Mouse (Mus musculus): ENCODE data around the gene Prss16. TPM values are rescaled to one million over a fixed set of nuclear protein-coding genes. Genes with fewer than 3 reads are reported as not detected.
"Not testable (repeated sequence)": the region's sequence is repeated elsewhere in the genome, so short reads cannot be mapped to it uniquely, and the experiment has no call there.

The Prss16 gene
- polyA plus RNA-seq, 1 experiment from 2014 or later = 10.0 TPM

GRCm38 (mm10) chr13:22037415-22037814 lies 27.9 kb upstream of the Prss16 start:
- WGBS = 54% methylated on average over 2 of the region's 2 CpGs
- Histone ChIP-seq H3K4me1 (replicated peaks; ENCODE audit: control insufficient read depth, insufficient read depth, low read length) (peaks cover 29% of the 10 kb centered on the region), H3K4me3 (ENCODE audit: low read length) (no peak overlapping the region), H3K36me3 (ENCODE audit: control insufficient read depth, insufficient read depth, low read length) (no peaks in the 10 kb centered on the region), H3K27ac (ENCODE audit: low read length) (peak overlapping the region; percentile 30; the same call in 1 of the 2 replicates), H3K9me3 (ENCODE audit: control insufficient read depth, low read length) (no peaks in the 10 kb centered on the region), H3K4me2 (ENCODE audit: low read depth, low read length) (no peak overlapping the region), H3K27me3 (ENCODE audit: control insufficient read depth, insufficient read depth, low read depth, low read length) (no peaks in the 10 kb centered on the region), H3K9ac (ENCODE audit: low read length) (no peak overlapping the region; the same call in 1 of the 2 replicates)
- ATAC-seq (ENCODE audit: low read depth) = no peak

DNA sequence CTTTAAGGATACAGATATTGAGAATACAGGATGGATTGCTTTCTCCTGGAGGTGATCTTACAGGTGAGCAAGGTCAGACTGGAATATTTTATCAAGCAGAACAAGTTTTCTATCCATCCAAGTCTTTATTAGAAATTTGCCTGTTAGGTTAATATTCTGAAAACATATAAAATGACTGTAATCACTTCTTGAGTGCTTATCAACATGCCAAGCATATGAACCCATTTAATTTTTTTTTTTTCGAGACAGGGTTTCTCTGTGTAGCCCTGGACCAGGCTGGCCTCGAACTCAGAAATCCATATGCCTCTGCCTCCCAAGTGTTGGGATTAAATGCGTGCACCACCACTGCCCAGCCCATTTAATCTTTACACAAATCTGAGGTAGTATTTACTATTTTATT lies 27.4 kb upstream of the Prss16 start:
- no peaks in the 10 kb centered on the region for H3K9me3 ChIP-seq (ENCODE audit: control insufficient read depth, low read length)
- H3K27ac ChIP-seq (ENCODE audit: low read length) = peak overlapping the region; percentile 65
- H3K4me1 ChIP-seq (replicated peaks; ENCODE audit: control insufficient read depth, insufficient read depth, low read length) = peaks cover 28% of the 10 kb centered on the region
- H3K36me3 ChIP-seq (ENCODE audit: control insufficient read depth, insufficient read depth, low read length) = no peaks in the 10 kb centered on the region
- no peaks in the 10 kb centered on the region for H3K27me3 ChIP-seq (ENCODE audit: control insufficient read depth, insufficient read depth, low read depth, low read length)
- no peak for ATAC-seq (ENCODE audit: low read depth)
- H3K4me2 ChIP-seq (ENCODE audit: low read depth, low read length) = peak overlapping the region; percentile 50
- 50% methylated on average over 3 of the region's 3 CpGs for WGBS
- H3K4me3 ChIP-seq (ENCODE audit: low read length) = peak overlapping the region; percentile 30
- peak overlapping the region; percentile 16 for H3K9ac ChIP-seq (ENCODE audit: low read length)

GRCm38 (mm10) chr13:22036149-22036956 lies 26.8 kb upstream of the Prss16 start:
- peak overlapping the region; percentile 30 for H3K4me3 ChIP-seq (ENCODE audit: low read length)
- ATAC-seq (ENCODE audit: low read depth) = peak; percentile 11; the same call in 1 of the 2 replicates
- no peaks in the 10 kb centered on the region for H3K9me3 ChIP-seq (ENCODE audit: control insufficient read depth, low read length)
- H3K27ac ChIP-seq (ENCODE audit: low read length) = peak overlapping the region; percentile 65
- peak overlapping the region; percentile 16 for H3K9ac ChIP-seq (ENCODE audit: low read length)
- 1% methylated on average over 17 of the region's 23 CpGs for WGBS
- no peaks in the 10 kb centered on the region for H3K36me3 ChIP-seq (ENCODE audit: control insufficient read depth, insufficient read depth, low read length)
- peak overlapping the region; percentile 50 for H3K4me2 ChIP-seq (ENCODE audit: low read depth, low read length)
- H3K27me3 ChIP-seq (ENCODE audit: control insufficient read depth, insufficient read depth, low read depth, low read length) = no peaks in the 10 kb centered on the region
- H3K4me1 ChIP-seq (replicated peaks; ENCODE audit: control insufficient read depth, insufficient read depth, low read length) = peaks cover 26% of the 10 kb centered on the region

- not testable (repeated sequence) for H3K9me3 ChIP-seq (ENCODE audit: control insufficient read depth, low read length); H3K36me3 ChIP-seq (ENCODE audit: control insufficient read depth, insufficient read depth, low read length); H3K27me3 ChIP-seq (ENCODE audit: control insufficient read depth, insufficient read depth, low read depth, low read length)
- peaks cover 24% of the 10 kb centered on the region for H3K4me1 ChIP-seq (replicated peaks; ENCODE audit: control insufficient read depth, insufficient read depth, low read length)
- ATAC-seq (ENCODE audit: low read depth) = peak; percentile 98
- peak within 1 kb of the TSS; percentile 83 for H3K27ac ChIP-seq (ENCODE audit: low read length)
- peak within 1 kb of the TSS; percentile 50 for H3K4me3 ChIP-seq (ENCODE audit: low read length)
- peak within 1 kb of the TSS; percentile 56 for H3K4me2 ChIP-seq (ENCODE audit: low read depth, low read length)
- H3K9ac ChIP-seq (ENCODE audit: low read length) = peak within 1 kb of the TSS; percentile 71
- under 1% methylated on average over 21 of the region's 69 CpGs for WGBS
Measured at GRCm38 (mm10) chr13:22035267-22036148, 26.0 kb upstream of the Prss16 start, which contains the start of the genes Hist1h2ah and Hist1h2bk. TSS of gene Hist1h2ah (minus strand) at chr13:22035568. TSS of gene Hist1h2bk (plus strand) at chr13:22035870.

GRCm38 (mm10) chr13:22034443-22035266 lies 25.1 kb upstream of the Prss16 start:
- under 1% methylated on average over 14 of the region's 14 CpGs for WGBS
- no peaks in the 10 kb centered on the region for H3K27me3 ChIP-seq (ENCODE audit: control insufficient read depth, insufficient read depth, low read depth, low read length)
- H3K36me3 ChIP-seq (ENCODE audit: control insufficient read depth, insufficient read depth, low read length) = no peaks in the 10 kb centered on the region
- peak; percentile 0; the same call in 1 of the 2 replicates for ATAC-seq (ENCODE audit: low read depth)
- H3K4me3 ChIP-seq (ENCODE audit: low read length) = peak overlapping the region; percentile 50
- peak overlapping the region; percentile 56 for H3K4me2 ChIP-seq (ENCODE audit: low read depth, low read length)
- no peaks in the 10 kb centered on the region for H3K9me3 ChIP-seq (ENCODE audit: control insufficient read depth, low read length)
- peak overlapping the region; percentile 81 for H3K27ac ChIP-seq (ENCODE audit: low read length)
- peaks cover 17% of the 10 kb centered on the region for H3K4me1 ChIP-seq (replicated peaks; ENCODE audit: control insufficient read depth, insufficient read depth, low read length)
- peak overlapping the region; percentile 71 for H3K9ac ChIP-seq (ENCODE audit: low read length)

- Histone ChIP-seq H3K9ac (ENCODE audit: low read length) (peak overlapping the region; percentile 71), H3K4me3 (ENCODE audit: low read length) (peak overlapping the region; percentile 50), H3K36me3 (ENCODE audit: control insufficient read depth, insufficient read depth, low read length) (no peaks in the 10 kb centered on the region), H3K4me2 (ENCODE audit: low read depth, low read length) (peak overlapping the region; percentile 56), H3K9me3 (ENCODE audit: control insufficient read depth, low read length) (no peaks in the 10 kb centered on the region), H3K27ac (ENCODE audit: low read length) (peak overlapping the region; percentile 52; the same call in 1 of the 2 replicates), H3K27me3 (ENCODE audit: control insufficient read depth, insufficient read depth, low read depth, low read length) (no peaks in the 10 kb centered on the region), H3K4me1 (replicated peaks; ENCODE audit: control insufficient read depth, insufficient read depth, low read length) (peaks cover 17% of the 10 kb centered on the region)
- no peak for ATAC-seq (ENCODE audit: low read depth)
- 30% methylated on average over 5 of the region's 5 CpGs for WGBS
Measured at GRCm38 (mm10) chr13:22033741-22034442, 24.4 kb upstream of the Prss16 start.

DNA sequence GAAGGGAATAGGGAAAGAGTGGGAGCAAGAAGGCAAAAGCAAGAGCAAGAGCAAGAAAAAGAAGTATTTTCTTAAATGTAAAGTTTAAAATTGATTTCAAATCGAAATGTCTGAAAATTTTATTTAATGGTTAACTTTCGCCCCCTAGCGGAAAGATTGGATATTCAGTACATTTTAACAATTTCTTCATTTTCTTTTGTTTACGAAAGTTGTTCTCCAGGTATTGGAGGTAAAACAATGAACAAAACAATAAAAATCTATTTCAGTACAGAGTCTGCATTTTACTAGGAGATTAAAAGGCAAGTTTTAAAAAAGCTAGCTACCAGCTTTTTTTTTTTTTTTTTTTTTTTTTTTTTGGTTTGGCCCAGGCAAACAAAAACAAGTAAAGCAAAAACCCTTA lies 21.0 kb upstream of the Prss16 start:
- H3K4me3 ChIP-seq (ENCODE audit: low read length) = no peak overlapping the region
- WGBS = 8% methylated on average over 4 of the region's 4 CpGs
- H3K4me2 ChIP-seq (ENCODE audit: low read depth, low read length) = no peak overlapping the region
- no peaks in the 10 kb centered on the region for H3K9me3 ChIP-seq (ENCODE audit: control insufficient read depth, low read length)
- no peak for ATAC-seq (ENCODE audit: low read depth)
- no peaks in the 10 kb centered on the region for H3K27me3 ChIP-seq (ENCODE audit: control insufficient read depth, insufficient read depth, low read depth, low read length)
- no peak overlapping the region for H3K27ac ChIP-seq (ENCODE audit: low read length)
- no peak overlapping the region for H3K9ac ChIP-seq (ENCODE audit: low read length)
- H3K36me3 ChIP-seq (ENCODE audit: control insufficient read depth, insufficient read depth, low read length) = no peaks in the 10 kb centered on the region
- H3K4me1 ChIP-seq (replicated peaks; ENCODE audit: control insufficient read depth, insufficient read depth, low read length) = peaks cover 15% of the 10 kb centered on the region

DNA sequence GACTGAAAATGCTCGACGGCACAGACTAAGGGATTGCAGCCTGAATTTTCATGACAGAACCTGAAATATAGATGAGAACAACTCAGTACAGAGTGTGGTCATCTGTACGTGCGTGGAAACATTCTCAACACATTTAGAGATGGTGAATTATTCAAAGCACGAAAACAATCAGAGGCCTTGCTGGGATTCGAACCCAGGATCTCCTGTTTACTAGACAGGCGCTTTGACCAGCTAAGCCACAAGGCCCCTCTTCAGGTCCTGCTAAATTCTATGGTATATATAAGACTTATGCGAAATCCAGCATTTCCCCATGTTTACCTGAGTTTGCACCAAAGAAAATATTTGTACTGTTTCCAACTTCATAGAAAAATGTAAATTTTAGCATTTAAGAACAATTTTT lies 20.4 kb upstream of the Prss16 start:
- Histone ChIP-seq H3K36me3 (ENCODE audit: control insufficient read depth, insufficient read depth, low read length) (no peaks in the 10 kb centered on the region), H3K4me3 (ENCODE audit: low read length) (no peak overlapping the region), H3K4me1 (replicated peaks; ENCODE audit: control insufficient read depth, insufficient read depth, low read length) (peaks cover 15% of the 10 kb centered on the region), H3K27ac (ENCODE audit: low read length) (no peak overlapping the region), H3K9ac (ENCODE audit: low read length) (no peak overlapping the region), H3K27me3 (ENCODE audit: control insufficient read depth, insufficient read depth, low read depth, low read length) (no peaks in the 10 kb centered on the region), H3K9me3 (ENCODE audit: control insufficient read depth, low read length) (no peaks in the 10 kb centered on the region), H3K4me2 (ENCODE audit: low read depth, low read length) (peak overlapping the region; percentile 65; the same call in 1 of the 2 replicates)
- WGBS = 42% methylated on average over 8 of the region's 8 CpGs
- no peak for ATAC-seq (ENCODE audit: low read depth)

Data from lung, embryonic 16.5 days (tissue).